Mouse (Mus musculus): ENCODE measurements around the gene Zfp334. TPM values are rescaled to one million over a fixed set of nuclear protein-coding genes. Genes with fewer than 3 reads are reported as not detected.

Gene Zfp334
- polyA plus RNA-seq, 1 experiment from 2014 or later: 23.6 TPM

DNA sequence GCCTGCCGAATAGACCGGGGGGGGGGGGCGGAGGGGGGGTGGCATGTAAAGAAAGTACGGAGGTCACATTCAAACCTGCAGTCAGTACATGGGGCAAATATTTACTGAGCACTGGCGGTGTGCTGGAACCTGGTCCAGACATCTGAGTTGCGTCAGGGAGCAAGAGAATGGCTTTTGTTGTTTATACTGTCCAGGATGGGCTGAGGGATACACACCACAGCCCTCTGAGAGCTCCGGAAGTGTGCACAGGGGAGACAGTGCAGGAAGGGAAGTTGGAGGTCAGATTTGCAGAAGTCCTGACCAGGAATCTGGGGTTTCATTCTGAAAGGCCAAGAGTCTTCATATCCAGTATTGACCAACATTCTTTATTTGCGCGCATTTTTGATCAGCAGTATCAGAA is 16.9 kb upstream of the Zfp334 start:
- WGBS: 76% methylated on average over 9 of the region's 9 CpGs
- Histone ChIP-seq H3K4me1 (no peaks in the 10 kb centered on the region), H3K9me3 (no peaks in the 10 kb centered on the region), H3K9ac (replicated peaks) (no peak overlapping the region), H3K4me2 (replicated peaks) (no peak overlapping the region), H3K36me3 (no peaks in the 10 kb centered on the region), H3K27ac (replicated peaks) (no peak overlapping the region), H3K4me3 (no peak overlapping the region), H3K27me3 (no peaks in the 10 kb centered on the region)
- no peak for ATAC-seq (ENCODE audit: low FRiP score, low read depth)

DNA sequence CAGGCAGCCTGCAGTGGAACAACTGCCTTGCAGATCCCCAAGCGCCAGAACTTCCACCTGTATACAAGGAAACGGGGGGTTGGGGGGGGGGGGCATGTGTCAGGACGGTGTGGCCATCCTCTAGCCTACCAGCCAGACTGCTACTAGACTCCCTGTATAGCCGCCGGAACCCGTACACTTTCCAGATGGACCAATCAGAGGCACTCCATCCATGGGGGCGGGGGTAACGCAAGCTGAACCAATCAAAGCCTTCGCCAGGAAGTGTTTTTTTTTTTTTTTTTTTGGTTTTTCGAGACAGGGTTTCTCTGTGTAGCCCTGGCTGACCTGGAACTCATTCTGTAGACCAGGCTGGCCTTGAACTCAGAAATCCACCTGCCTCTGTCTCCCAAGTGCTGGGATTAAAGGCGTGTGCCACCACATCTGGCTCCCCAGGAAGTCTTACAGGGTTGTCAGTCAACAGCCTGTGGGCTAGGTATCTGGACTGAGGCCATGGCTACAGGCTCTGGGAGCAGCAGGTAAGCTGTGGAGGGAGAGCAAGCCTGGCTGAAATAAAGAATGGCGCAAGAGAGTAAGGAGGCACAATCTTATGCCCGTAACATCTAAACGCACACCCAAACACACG is 10.2 kb upstream of the Zfp334 start:
- peaks cover 18% of the 10 kb centered on the region for H3K4me1 ChIP-seq
- no peaks in the 10 kb centered on the region for H3K36me3 ChIP-seq
- no peak overlapping the region for H3K9ac ChIP-seq (replicated peaks)
- H3K27me3 ChIP-seq: no peaks in the 10 kb centered on the region
- WGBS: 57% methylated on average over 15 of the region's 15 CpGs
- no peak overlapping the region for H3K4me2 ChIP-seq (replicated peaks)
- no peak overlapping the region for H3K4me3 ChIP-seq
- H3K9me3 ChIP-seq: no peaks in the 10 kb centered on the region
- H3K27ac ChIP-seq (replicated peaks): 0 out of 2 replicates have a peak overlapping the region, but pooled peaks have one; percentile 21
- no peak for ATAC-seq (ENCODE audit: low FRiP score, low read depth)

DNA sequence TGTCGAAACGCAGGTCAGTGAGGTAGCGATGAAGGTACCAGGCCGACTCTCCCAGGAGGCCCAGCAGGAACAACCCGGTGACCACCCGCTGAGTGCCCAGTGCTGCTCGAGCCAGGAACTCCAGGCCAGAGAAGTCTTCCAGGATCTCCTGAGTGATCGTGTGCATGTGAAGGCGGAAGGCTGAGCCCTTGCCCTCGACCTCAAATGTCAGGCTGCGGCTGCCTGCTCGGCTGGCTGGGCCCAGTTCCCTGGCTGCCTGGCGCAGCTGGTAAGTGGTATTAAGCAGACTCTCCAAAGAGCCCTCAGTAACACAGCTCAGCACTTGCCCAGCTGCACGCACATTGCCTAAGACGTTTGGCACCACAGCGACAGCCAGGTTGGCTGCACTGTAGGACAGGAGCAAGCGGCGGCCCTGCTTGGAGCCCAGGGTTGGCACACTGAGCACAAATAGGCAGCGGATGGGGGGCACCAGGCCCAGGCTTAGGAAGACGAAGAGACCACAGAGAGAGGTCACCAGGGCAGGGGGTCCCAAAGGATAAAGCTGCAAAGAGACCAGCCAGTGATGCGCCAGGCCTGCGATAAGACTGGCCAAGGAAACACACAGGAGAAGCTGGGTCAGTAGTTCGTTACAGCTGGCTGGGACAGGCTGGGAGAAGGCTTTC is 9.6 kb upstream of the Zfp334 start:
- ATAC-seq (ENCODE audit: low FRiP score, low read depth): no peak
- Histone ChIP-seq H3K27me3 (no peaks in the 10 kb centered on the region), H3K4me2 (replicated peaks) (no peak overlapping the region), H3K4me3 (no peak overlapping the region), H3K27ac (replicated peaks) (peak overlapping the region; percentile 21; the same call in 1 of the 2 replicates), H3K9ac (replicated peaks) (no peak overlapping the region), H3K9me3 (no peaks in the 10 kb centered on the region), H3K36me3 (no peaks in the 10 kb centered on the region), H3K4me1 (peaks cover 18% of the 10 kb centered on the region)
- 71% methylated on average over 23 of the region's 23 CpGs for WGBS

DNA sequence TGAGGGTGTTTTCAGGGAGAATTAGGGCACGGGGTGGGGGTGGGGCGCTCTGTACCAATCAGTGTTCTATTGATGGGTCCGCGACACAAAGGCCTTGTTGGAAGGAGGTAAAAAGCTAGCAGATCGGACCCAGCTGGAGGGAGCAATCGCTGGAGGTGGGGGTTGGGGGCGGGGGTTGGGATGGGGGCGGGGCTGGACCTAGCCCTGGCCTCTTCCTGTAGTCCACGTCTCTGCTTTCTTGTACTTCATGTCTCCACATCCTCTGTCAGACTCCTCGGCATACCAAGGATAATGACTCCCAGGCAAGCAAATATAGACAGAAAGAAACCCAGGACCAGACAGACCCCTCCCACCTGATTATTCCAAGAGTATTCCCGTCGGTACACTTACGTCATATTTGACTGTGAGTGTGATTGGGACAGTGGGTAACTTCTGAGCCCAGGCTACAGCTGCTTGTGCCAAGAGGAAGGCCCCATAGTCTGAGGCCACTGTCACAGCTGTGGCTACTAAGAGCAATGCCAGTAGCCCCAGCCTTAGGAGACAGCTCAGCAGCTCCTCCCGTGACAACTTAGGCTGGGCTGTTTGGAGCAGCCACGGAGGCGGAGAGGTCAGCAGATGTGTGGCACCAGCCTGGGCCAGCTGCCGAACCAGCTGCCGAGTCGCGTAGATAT is 8.9 kb upstream of the Zfp334 start:
- H3K36me3 ChIP-seq: no peaks in the 10 kb centered on the region
- 0 out of 2 replicates have a peak overlapping the region, but pooled peaks have one; percentile 21 for H3K27ac ChIP-seq (replicated peaks)
- peak; percentile 44; the same call in 1 of the 2 replicates for ATAC-seq (ENCODE audit: low FRiP score, low read depth)
- H3K27me3 ChIP-seq: no peaks in the 10 kb centered on the region
- H3K9ac ChIP-seq (replicated peaks): no peak overlapping the region
- no peaks in the 10 kb centered on the region for H3K9me3 ChIP-seq
- peaks cover 18% of the 10 kb centered on the region for H3K4me1 ChIP-seq
- no peak overlapping the region for H3K4me3 ChIP-seq
- WGBS: 45% methylated on average over 20 of the region's 20 CpGs
- no peak overlapping the region for H3K4me2 ChIP-seq (replicated peaks)

DNA sequence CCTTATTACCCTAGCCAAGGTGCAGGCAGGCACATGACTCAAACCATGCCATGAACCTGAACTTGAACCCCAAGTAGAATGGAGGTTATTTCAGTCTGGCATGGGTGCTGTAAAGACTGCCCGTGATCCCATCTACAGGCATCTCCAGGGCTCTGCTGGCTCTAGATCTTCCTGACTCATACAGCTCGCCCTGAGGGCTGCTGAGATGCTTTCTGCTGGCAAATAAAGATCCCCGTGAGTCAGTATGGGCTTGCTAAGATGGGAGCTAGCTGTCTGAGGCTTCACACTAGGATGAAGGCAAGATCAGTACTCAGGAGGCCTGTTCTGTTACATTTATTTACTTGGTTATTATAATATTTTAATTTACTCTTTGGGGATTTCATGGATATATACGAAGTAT is 4.1 kb upstream of the Zfp334 start:
- H3K36me3 ChIP-seq: no peaks in the 10 kb centered on the region
- H3K27me3 ChIP-seq: no peaks in the 10 kb centered on the region
- no peak overlapping the region for H3K4me2 ChIP-seq (replicated peaks)
- no peak overlapping the region for H3K9ac ChIP-seq (replicated peaks)
- H3K27ac ChIP-seq (replicated peaks): no peak overlapping the region
- WGBS: 87% methylated on average over 4 of the region's 4 CpGs
- peaks cover 8% of the 10 kb centered on the region for H3K4me1 ChIP-seq
- H3K9me3 ChIP-seq: no peaks in the 10 kb centered on the region
- no peak overlapping the region for H3K4me3 ChIP-seq
- no peak for ATAC-seq (ENCODE audit: low FRiP score, low read depth)

DNA sequence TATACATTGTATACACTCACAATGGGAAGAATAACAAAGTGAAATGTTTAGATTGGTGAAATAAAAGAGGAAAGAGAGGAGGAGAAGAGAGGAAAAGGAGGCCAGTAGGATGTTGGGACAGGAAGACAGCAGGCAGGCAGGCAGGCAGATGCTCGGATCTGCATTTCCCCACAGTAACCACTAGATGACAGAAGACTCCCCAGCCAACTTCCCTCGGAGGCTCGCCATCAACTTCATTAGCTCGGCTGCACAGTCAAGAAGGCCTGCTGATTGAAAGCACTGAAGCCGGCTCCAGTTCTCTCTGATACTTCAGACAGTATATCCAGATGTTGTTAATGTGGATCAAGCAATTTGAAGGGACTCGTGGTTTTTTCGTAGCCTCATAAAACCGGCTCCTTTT is 3.5 kb upstream of the Zfp334 start:
- ATAC-seq (ENCODE audit: low FRiP score, low read depth): no peak
- H3K4me1 ChIP-seq: peaks cover 7% of the 10 kb centered on the region
- H3K27me3 ChIP-seq: no peaks in the 10 kb centered on the region
- 0 out of 2 replicates have a peak, but pooled peaks cover 2% of the 10 kb centered on the region for H3K36me3 ChIP-seq
- 12% methylated on average over 8 of the region's 8 CpGs for WGBS
- H3K9me3 ChIP-seq: no peaks in the 10 kb centered on the region
- H3K27ac ChIP-seq (replicated peaks): no peak overlapping the region
- H3K4me3 ChIP-seq: no peak overlapping the region
- no peak overlapping the region for H3K9ac ChIP-seq (replicated peaks)
- H3K4me2 ChIP-seq (replicated peaks): no peak overlapping the region

DNA sequence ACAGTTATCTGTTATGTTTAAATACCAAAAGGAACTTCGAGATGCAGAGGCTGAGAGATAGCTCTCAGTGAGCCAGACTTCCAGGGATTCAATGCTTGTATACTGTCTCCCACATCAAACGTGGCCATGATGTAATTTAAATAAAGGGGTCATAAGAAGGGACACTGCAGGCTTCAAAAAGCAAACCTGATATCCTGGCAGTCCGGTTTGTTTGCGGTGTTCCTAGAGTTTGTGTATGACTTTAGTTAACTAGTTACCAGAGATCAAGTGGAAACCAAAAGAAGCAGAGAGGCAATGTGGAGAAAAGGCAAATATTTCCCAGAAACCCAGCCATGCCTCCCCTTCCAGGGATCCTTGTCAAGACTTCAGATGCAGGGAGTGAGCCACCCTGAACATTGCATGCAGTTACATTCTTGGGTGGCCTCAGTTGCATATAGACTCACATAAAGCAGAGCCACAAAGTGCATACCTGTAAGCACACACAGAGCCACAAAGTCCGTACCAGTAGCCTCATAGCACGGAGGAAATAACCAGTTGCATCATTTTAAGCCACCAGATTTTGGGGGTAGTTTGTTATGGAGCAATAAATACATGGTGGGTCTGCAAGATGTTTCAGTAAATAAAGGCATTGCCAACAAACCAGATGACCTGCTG is 1.4 kb upstream of the Zfp334 start:
- Histone ChIP-seq H3K27ac (replicated peaks) (no peak overlapping the region), H3K27me3 (no peaks in the 10 kb centered on the region), H3K4me2 (replicated peaks) (no peak overlapping the region), H3K9ac (replicated peaks) (no peak overlapping the region), H3K36me3 (peaks cover 23% of the 10 kb centered on the region), H3K4me1 (peaks cover 18% of the 10 kb centered on the region), H3K4me3 (no peak overlapping the region), H3K9me3 (no peaks in the 10 kb centered on the region)
- WGBS: 81% methylated on average over 6 of the region's 6 CpGs
- ATAC-seq (ENCODE audit: low FRiP score, low read depth): no peak

DNA sequence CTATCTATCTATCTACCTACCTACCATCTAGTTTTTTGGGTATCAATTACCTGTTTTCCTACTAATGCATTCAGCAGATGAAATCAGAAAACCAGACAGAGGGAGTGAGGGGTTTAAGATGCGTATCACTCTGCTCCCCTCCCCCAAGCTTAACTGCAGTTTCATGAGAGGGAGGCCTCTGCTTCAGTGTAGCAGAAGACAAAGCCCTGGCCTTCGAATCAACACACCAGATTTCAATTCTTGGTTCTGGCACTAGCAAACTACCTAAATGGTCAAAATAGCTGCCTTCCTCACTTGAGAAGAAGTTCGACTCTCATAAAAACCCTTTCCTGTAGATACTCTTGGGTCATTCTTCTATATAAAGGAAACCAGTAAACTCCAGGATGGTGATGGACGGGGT is 689 bp downstream of the Zfp334 start:
- H3K4me2 ChIP-seq (replicated peaks): peak overlapping the region; percentile 60
- no peaks in the 10 kb centered on the region for H3K27me3 ChIP-seq
- ATAC-seq (ENCODE audit: low FRiP score, low read depth): no peak
- H3K4me3 ChIP-seq: peak overlapping the region; percentile 76
- peaks cover 18% of the 10 kb centered on the region for H3K4me1 ChIP-seq
- H3K9ac ChIP-seq (replicated peaks): peak overlapping the region; percentile 90
- WGBS: 6% methylated on average over 4 of the region's 4 CpGs
- H3K27ac ChIP-seq (replicated peaks): peak overlapping the region; percentile 93
- H3K36me3 ChIP-seq: peaks cover 43% of the 10 kb centered on the region
- H3K9me3 ChIP-seq: no peaks in the 10 kb centered on the region

DNA sequence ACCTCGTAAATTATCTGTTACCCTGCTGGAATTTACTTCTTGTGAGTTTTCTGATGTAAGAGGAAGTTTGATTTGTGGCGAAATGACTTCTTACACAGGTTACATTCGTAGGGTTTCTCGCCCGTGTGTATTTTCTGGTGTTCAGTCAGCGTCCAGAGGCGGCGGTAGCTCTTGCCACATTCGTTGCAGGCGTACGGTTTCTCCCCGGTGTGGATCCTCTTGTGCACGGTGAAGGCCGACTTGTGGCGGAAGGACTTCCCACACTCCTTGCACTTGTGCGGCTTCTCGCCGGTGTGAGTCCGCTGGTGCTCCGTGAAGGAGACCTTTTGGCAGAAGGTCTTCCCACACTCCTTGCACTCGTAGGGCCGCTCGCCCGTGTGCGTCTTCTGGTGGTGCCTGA is 8.0 kb downstream of the Zfp334 start:
- Histone ChIP-seq H3K4me1 (no peaks in the 10 kb centered on the region; the same call in 1 of the 2 replicates), H3K4me3 (no peak overlapping the region), H3K27me3 (no peaks in the 10 kb centered on the region), H3K27ac (replicated peaks) (no peak overlapping the region), H3K9ac (replicated peaks) (no peak overlapping the region), H3K9me3 (peaks cover 15% of the 10 kb centered on the region), H3K36me3 (peaks cover 95% of the 10 kb centered on the region), H3K4me2 (replicated peaks) (no peak overlapping the region)
- 96% methylated on average over 25 of the region's 25 CpGs for WGBS
- no peak for ATAC-seq (ENCODE audit: low FRiP score, low read depth)

DNA sequence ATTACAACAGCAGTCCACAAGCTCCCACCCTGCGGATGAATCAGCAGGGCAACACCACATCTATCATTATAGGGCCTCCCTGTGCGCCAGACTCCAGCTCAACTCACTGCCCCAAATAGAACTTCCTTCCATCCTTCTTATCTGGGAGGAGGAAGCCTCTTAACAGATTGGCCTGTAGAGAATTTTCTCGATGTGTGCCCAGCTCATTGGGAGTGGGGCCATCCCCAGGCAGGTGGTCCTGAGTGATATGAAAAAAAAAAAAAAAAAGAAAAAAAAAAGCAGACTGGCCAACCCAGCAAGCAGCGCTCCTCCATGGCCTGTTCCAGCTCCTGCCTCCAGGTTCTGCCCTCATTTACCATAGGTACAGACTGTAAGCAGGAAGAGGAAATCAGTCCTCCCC is 12.1 kb downstream of the Zfp334 start:
- peaks cover 63% of the 10 kb centered on the region for H3K36me3 ChIP-seq
- WGBS: 82% methylated on average over 4 of the region's 4 CpGs

DNA sequence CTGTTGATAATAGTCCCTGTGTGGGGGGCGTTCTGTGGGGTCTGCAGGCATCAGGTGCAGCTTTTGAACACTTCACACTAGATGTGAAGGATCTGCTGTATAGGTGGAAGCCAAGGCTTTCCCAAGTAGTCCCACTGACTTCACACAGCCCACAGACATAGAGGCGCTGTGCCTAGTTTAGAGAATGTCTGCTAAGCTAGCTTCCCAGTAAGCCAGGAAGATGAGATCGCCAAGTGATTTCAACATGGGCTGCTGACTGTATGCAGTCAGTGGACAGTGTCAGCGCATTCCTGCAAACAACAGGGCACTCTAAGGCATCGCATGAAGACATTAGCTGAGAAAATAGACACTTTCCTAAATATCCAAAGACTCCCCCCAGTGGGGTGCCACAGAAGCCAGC is 12.6 kb downstream of the Zfp334 start:
- 88% methylated on average over 5 of the region's 5 CpGs for WGBS
- Histone ChIP-seq H3K9ac (replicated peaks) (no peak overlapping the region), H3K4me1 (no peaks in the 10 kb centered on the region; the same call in 1 of the 2 replicates), H3K27me3 (no peaks in the 10 kb centered on the region), H3K9me3 (no peaks in the 10 kb centered on the region; the same call in 1 of the 2 replicates), H3K4me2 (replicated peaks) (no peak overlapping the region), H3K36me3 (peaks cover 58% of the 10 kb centered on the region), H3K4me3 (no peak overlapping the region), H3K27ac (replicated peaks) (no peak overlapping the region)
- ATAC-seq (ENCODE audit: low FRiP score, low read depth): no peak

More for the DNA sequence above, 12.1 kb downstream of the Zfp334 start:
- ATAC-seq (ENCODE audit: low FRiP score, low read depth): no peak
- no peak overlapping the region for H3K9ac ChIP-seq (replicated peaks)
- no peak overlapping the region for H3K4me3 ChIP-seq
- no peak overlapping the region for H3K27ac ChIP-seq (replicated peaks)
- H3K4me2 ChIP-seq (replicated peaks): no peak overlapping the region
- H3K9me3 ChIP-seq: peaks cover 5% of the 10 kb centered on the region
- H3K4me1 ChIP-seq: no peaks in the 10 kb centered on the region; the same call in 1 of the 2 replicates
- no peaks in the 10 kb centered on the region for H3K27me3 ChIP-seq

DNA sequence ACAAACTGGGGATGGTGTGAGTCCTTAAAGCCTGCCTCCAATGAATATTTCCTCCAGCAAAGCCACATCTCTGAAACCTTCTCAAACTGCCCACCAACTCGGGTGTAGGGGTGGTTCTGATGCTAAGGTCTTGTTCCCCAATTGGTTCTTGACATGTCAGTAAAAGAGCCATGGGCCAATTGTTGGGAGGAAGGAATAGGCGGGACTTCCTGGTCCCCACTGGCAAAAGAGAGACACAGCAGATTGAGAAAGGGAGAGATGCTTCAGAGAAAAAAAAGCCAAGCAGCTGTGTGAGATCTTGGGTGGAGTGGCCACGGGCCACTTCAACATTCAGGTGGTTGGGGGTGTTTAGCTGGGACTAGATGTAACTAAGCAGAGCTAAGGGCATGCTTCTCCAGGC is 17.0 kb downstream of the Zfp334 start:
- Histone ChIP-seq H3K9me3 (no peaks in the 10 kb centered on the region), H3K9ac (replicated peaks) (0 out of 2 replicates have a peak overlapping the region, but pooled peaks have one; percentile 2), H3K36me3 (peaks cover 17% of the 10 kb centered on the region), H3K4me2 (replicated peaks) (no peak overlapping the region), H3K4me3 (no peak overlapping the region), H3K27me3 (no peaks in the 10 kb centered on the region), H3K27ac (replicated peaks) (no peak overlapping the region), H3K4me1 (peaks cover 23% of the 10 kb centered on the region)
- no peak for ATAC-seq (ENCODE audit: low FRiP score, low read depth)
- WGBS: 23% methylated on average over 3 of the region's 3 CpGs
